Mouse (Mus musculus): ENCODE data around the gene Spata32.
"Not testable (repeated sequence)": the region's sequence is repeated elsewhere in the genome, so short reads cannot be mapped to it uniquely, and the experiment has no call there.

The Spata32 gene

GRCm38 (mm10) chr11:103246081-103246730 lies 28.0 kb upstream of the Spata32 start:
- DNase-seq = peak; percentile 52 to 54

- DNase-seq = peak; percentile 54 to 75
Observed at GRCm38 (mm10) chr11:103244856-103245255, 26.6 kb upstream of the Spata32 start.

- peak in 1 of 2 experiments; percentile 48 for DNase-seq
Observed at GRCm38 (mm10) chr11:103240740-103241139, 22.5 kb upstream of the Spata32 start.

- DNase-seq = no peak
Observed at GRCm38 (mm10) chr11:103237757-103238156, 19.5 kb upstream of the Spata32 start.

- DNase-seq = no peak
Observed at GRCm38 (mm10) chr11:103236903-103237302, 18.7 kb upstream of the Spata32 start.

- DNase-seq = no peak
Observed at GRCm38 (mm10) chr11:103236431-103236830, 18.2 kb upstream of the Spata32 start.

- DNase-seq = peak in 1 of 2 experiments; percentile 41
Observed at GRCm38 (mm10) chr11:103235702-103236101, 17.5 kb upstream of the Spata32 start.

- no peak for DNase-seq
Observed at GRCm38 (mm10) chr11:103234447-103234846, 16.2 kb upstream of the Spata32 start.

GRCm38 (mm10) chr11:103232966-103233365 lies 14.7 kb upstream of the Spata32 start:
- peak; percentile 84 to 91 for DNase-seq

- DNase-seq = no peak
Observed at GRCm38 (mm10) chr11:103231367-103231766, 13.1 kb upstream of the Spata32 start.

- DNase-seq = no peak
Observed at GRCm38 (mm10) chr11:103230626-103231025, 12.4 kb upstream of the Spata32 start.

- no peak for DNase-seq
Observed at GRCm38 (mm10) chr11:103229608-103230007, 11.4 kb upstream of the Spata32 start.

- no peak for DNase-seq
Observed at GRCm38 (mm10) chr11:103223951-103224456, 5.8 kb upstream of the Spata32 start.

- no peak for DNase-seq
Observed at GRCm38 (mm10) chr11:103223444-103223843, 5.2 kb upstream of the Spata32 start.

- DNase-seq = not testable (repeated sequence)
Observed at GRCm38 (mm10) chr11:103222718-103223117, 4.5 kb upstream of the Spata32 start.

GRCm38 (mm10) chr11:103221437-103221836 lies 3.2 kb upstream of the Spata32 start:
- DNase-seq = no peak

GRCm38 (mm10) chr11:103219995-103220394 lies 1.8 kb upstream of the Spata32 start:
- peak in 1 of 2 experiments; percentile 46 for DNase-seq

- DNase-seq = no peak
Observed at GRCm38 (mm10) chr11:103219259-103219658, 1.0 kb upstream of the Spata32 start.

GRCm38 (mm10) chr11:103218517-103218901 lies 277 bp upstream of the Spata32 start:
- DNase-seq = no peak

GRCm38 (mm10) chr11:103215355-103215754 lies 2.9 kb downstream of the Spata32 start:
- DNase-seq = no peak

GRCm38 (mm10) chr11:103213712-103214111 lies 4.5 kb downstream of the Spata32 start:
- DNase-seq = no peak

- DNase-seq = no peak
Observed at GRCm38 (mm10) chr11:103210291-103210690, 7.9 kb downstream of the Spata32 start.

GRCm38 (mm10) chr11:103208458-103208857 lies 9.8 kb downstream of the Spata32 start, which contains the start of gene 1700023F06Rik:
Gene 1700023F06Rik (minus strand): TSS chr11:103208558.
- DNase-seq = no peak

- DNase-seq = no peak
Observed at GRCm38 (mm10) chr11:103206203-103206602, 12.0 kb downstream of the Spata32 start.

GRCm38 (mm10) chr11:103202376-103202775 lies 15.9 kb downstream of the Spata32 start:
- no peak for DNase-seq
